Mouse (Mus musculus): Measurements from ENCODE around the gene Slc35a1. TPM values are rescaled to one million over a fixed set of nuclear protein-coding genes. Genes with fewer than 3 reads are reported as not detected.

Gene Slc35a1
- polyA plus RNA-seq (2012; rRNA removed): 9.7 and 10.0 TPM in 2 replicates

GRCm38 (mm10) chr4:34686874-34687567 lies at the start of gene Slc35a1:
Gene Slc35a1 (minus strand): TSS chr4:34687438.

GRCm38 (mm10) chr4:34729851-34730341 lies 42.7 kb upstream of the Slc35a1 start, which contains the start of gene Cfap206:
Gene Cfap206 (minus strand): TSS chr4:34730206.

GRCm38 (mm10) chr4:34614630-34615094 lies 72.6 kb downstream of the Slc35a1 start, which contains the start of the genes Orc3 and Rars2:
Gene Orc3 (minus strand): TSS chr4:34614944.
Gene Rars2 (plus strand): TSS chr4:34614957.

Other genes starting within 250 kb of the Slc35a1 start
- 21.8 and 26.1 TPM in 2 replicates for gene Akirin2, start 136.5 kb downstream of the Slc35a1 start, polyA plus RNA-seq (2012; rRNA removed)
- 17.9 and 18.8 TPM in 2 replicates for gene Orc3, start 72.5 kb downstream of the Slc35a1 start, polyA plus RNA-seq (2012; rRNA removed)
- gene Rars2, start 72.5 kb downstream of the Slc35a1 start, polyA plus RNA-seq (2012; rRNA removed): 12.3 and 12.9 TPM in 2 replicates
- not detected in 2 replicates for gene Cfap206, start 42.8 kb upstream of the Slc35a1 start, polyA plus RNA-seq (2012; rRNA removed)
- gene Gm136, start 68.8 kb upstream of the Slc35a1 start, polyA plus RNA-seq (2012; rRNA removed): not detected in 2 replicates
- gene Smim8, start 91.0 kb upstream of the Slc35a1 start, polyA plus RNA-seq (2012; rRNA removed): 9.9 and 10.0 TPM in 2 replicates
- gene Zfp292, start 195.5 kb upstream of the Slc35a1 start, polyA plus RNA-seq (2012; rRNA removed): 3.4 and 4.3 TPM in 2 replicates
- 0.43 and 0.67 TPM in 2 replicates for gene Cga, start 206.3 kb upstream of the Slc35a1 start, polyA plus RNA-seq (2012; rRNA removed)

All from liver, embryonic 18 days (tissue).